Mouse (Mus musculus): ENCODE measurements at regions not wholly inside any gene's neighbourhood (a gene's known extent, or its start where the extent isn't known, plus 50 kb on each side); places are given as distances from the start of the nearest gene placed in this dataset.

GRCm38 (mm10) chr5:129299456-129299765 lies 201.6 kb upstream of the Sfswap start:
- no peak for TF ChIP-seq CTCF (IDR thresholded peaks at IDR 0.05; ENCODE audit: extremely low read depth, insufficient read length, insufficient replicate concordance, low read depth, low read length)
- no peak for TF ChIP-seq POLR2A (IDR thresholded peaks at IDR 0.05; ENCODE audit: low read depth, low read length)
